Mouse (Mus musculus): ENCODE measurements around the gene Hltf. TPM values are rescaled to one million over a fixed set of nuclear protein-coding genes. Genes with fewer than 3 reads are reported as not detected.
A peak's percentile ranks its signal among the peaks of the same experiment; 100 is the strongest.
"Not testable (repeated sequence)": the region's sequence is repeated elsewhere in the genome, so short reads cannot be mapped to it uniquely, and the experiment has no call there.

The Hltf gene
- polyA plus RNA-seq, 2 experiments from 2014 or later = 64.8 to 79.8 TPM

DNA sequence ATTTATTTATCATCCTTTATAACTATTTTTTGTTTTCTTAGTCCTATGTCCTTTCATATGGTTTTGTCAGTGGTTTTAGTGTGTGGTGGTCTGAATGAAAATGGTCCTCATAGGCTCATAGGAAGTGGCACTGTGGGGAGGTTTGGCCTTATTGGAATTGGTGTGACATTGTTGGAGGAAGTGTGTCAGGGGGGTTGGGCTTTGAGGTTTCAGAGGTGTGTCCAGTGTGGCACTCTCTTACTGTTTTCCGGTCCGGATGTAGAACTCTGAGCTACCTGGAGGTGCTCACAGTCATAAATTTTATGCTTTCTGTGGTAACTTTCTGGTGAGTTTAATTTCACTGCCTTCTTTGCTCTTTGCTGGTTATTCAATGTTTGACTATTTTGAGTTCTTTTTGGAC, 47.2 kb downstream of the Hltf start:
- peak; percentile 95 for ATAC-seq

DNA sequence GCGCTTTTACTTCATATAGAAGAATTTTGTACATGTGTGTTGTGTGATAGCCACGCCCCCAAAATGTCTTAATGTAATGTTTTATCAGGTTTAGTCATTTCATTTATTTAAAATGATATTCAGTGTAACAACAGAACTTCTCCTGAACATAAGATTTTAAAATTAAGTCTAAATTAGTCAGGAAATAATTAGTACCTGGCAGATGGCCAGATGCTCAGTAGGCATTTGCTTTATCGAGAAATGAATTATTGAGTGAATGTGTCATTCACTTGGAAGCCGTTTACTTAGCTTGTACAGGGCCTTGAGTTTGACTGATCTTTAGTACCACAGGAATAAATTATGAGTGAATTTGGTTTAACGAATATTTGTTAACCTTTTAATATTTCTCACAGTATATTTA, 51.3 kb downstream of the Hltf start:
- ATAC-seq = no peak

DNA sequence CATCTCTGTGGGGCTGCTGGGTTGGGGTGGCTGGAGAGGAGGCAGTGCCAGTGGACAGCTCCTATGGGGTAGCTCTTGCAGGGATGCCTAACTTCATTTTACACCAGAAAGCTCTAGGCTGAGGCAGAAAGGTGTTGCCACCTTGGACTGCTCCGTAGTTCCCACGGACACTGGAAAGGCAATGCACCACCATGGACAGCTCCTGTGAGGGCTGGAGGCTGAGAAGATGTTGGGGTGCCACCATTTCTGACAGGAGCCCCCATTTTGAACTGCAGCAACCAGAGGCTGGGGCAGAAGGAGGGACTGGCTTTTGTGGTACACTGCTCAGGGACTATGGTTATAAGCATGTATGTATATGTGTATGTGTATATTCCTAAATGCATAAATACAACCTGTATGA, 54.3 kb downstream of the Hltf start:
- no peak for ATAC-seq

DNA sequence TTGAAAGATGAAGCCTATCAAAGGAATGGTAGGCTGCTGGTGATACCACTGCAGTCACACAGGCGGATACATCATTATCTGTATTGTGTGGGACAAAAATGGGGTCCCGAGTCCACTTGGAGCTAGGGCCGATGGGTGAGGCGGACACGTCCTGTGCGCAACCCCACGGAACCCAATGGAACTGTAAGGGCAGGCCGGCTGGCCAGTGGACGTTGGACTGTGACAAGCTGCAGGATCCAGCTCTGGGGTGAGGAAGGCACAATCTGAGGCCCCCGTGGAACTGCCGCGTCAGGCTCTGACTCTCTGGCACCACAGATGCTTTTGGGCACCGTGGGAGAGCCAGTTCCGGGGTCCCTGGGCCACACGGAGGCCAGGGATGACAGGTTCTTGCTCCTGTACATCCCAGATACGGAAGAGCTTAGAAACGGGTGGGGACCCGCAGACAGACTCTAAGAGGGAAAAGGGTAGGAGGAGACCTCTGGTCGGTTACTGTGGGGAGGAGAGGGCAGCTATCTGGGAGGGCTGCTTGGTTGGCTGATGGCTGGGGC, 61.5 kb downstream of the Hltf start:
- ATAC-seq = no peak

DNA sequence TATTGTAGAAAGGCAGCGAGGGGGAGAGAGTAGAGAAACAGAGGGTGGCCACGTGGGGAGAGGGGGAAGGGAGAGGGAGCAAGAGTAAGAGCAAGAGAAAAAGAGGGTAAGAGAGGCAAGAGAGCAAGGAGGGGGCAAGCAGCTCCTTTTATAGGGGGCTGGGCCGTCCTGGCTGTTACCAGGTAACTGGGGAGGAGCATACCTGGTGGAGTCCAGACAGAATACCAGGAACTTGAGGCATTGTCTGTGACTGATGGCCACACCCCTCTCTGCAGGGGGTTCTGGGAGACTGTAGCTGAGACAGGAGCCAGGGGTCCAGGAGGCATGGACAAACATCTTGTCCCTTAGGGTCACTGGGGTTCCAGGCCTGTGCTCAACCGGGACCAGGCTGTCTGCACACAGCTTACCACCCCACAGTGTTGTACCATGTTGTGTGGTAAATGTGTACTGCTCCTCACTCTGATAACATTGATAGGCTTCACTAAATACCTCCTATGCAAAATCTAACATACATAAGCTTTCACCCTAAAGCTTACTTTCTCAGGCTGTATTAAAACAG, 62.2 kb downstream of the Hltf start:
- ATAC-seq = no peak

DNA sequence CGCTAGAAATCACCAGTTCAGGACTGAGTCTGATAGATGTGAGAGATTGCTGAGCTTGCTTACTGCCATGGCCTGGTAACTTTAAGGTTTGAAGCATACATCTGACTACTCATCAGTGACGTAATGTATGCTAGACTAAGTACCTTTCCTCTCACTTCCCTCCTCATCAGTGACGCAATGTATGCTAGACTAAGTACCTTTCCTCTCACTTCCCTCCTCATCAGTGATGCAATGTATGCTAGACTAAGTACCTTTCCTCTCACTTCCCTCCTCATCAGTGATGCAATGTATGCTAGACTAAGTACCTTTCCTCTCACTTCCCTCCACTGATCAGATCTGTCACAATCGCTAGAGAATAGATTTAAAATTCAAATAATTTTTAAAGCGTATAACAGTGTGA, 64.0 kb downstream of the Hltf start:
- ATAC-seq = not testable (repeated sequence)

DNA sequence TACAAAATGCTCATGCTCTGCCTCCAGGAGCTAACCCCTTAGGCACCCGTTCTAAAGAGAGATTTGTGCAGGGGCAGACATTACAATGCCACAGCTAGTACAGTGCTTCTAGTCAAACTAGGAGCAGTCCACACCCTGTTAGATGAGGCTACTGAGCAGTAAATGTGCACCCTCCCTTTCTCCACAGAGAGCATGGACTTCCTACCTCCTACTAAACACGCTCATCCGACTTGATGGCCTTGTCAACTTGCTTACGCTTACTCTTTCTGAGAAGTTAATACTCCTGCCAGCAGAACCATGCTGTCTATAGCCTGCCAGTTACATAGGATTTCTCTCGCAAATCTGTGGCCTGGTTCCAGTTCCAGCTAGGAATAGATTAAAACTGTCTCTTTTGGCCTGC, 68.0 kb downstream of the Hltf start:
- no peak for ATAC-seq

DNA sequence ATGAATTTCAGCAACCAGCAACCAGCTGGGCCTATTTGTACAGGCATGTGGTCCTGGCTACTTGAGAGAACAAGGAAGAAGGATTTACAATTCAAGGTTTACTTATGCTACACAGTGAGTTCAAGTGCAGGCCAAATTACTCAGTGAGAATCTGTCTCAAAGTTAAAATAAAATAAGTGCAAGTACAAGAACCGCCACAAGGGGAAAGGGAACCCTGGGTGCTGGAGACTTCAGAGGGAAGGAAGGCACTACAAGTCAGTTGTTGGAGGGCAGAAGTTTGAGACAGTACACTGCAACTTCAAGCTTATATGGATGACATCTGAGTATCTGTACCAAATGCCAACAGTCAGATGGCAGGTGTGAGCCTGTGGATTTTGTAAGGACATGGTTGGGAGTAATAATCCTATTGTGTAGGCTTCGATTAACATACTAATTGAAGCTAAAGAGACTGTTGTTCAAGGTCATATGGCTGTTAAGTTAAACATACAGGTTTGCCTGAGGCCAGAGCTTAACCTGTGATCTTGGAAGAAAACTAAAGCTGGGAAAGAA, 69.5 kb downstream of the Hltf start:
- no peak for ATAC-seq

DNA sequence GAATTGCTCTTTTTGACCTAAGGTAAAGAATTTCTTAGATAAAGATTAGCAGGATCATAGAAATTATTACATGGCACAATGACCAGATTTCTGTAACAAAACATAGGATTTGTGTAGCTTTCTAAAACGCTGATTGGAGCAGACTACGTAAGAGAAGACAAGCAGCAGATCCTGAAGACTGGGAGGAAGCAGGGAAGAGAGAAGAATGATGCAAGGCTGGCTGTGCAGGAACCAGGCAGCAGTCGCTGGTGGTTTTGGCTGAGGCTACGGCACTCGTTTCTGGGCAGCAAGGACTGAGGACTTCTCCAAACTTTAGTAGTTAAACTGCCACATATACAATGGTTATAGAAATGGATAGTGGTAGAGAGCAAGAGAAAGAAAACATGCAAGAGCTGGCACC, 71.9 kb downstream of the Hltf start:
- ATAC-seq = no peak

DNA sequence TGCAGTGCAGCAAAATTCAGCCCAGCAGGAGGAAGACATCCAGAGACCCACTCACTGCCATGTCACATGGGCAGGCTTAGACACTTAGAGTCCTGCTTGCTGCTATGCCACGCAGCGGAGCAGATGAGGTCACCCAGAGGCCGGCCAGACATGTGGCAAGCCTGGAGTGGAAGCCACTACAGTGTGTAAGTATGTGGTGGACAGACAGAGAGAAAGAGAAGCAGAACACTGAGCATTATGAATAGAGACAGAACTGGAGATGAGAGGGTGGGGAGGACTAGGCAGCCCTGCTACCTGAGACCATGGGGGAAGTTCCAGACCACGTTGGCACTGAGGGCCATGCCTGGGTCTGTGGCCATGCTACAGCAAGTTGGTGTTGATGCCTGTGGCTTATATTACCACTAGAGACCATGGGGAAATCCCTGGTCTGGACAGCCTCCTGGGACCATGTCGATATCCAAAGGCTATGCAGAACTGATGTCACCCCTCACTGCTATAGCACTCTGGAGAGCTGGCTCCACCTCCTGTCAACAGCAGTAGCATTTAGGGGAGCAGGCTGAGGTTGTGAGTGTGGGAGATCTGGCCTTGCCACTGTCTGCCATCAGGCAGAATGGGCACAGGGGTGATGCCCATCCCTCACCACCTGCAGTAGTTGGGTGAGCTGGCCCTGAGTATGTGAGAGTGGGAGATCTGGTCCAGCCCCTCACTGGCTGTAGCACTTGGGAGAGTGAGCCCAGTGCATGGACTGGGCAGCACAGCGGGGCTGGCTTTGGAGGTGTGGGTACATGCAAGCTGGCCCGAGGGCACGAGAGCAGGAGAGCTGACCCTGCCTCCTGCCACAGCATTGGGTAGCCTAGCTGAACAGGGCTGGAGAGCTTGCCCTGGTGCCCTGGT, 73.1 kb downstream of the Hltf start:
- no peak for ATAC-seq

DNA sequence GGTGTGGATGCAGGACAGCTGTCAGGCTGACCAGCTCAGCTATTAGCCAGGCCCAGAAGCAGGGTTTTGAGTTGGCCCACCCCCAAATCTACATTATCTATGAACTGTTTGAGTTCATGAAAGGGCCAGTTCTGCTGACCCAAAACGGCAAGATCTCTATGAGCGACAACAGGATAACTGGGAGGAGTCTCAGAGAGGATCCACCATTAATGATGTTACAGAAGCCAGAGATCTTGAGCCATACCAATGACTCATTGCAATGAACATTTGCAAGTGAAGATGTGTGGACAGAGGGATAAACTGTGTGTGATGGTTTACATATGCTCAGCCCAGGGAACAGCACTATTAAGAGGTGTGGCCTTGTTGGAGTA, 73.7 kb downstream of the Hltf start:
- no peak for ATAC-seq

DNA sequence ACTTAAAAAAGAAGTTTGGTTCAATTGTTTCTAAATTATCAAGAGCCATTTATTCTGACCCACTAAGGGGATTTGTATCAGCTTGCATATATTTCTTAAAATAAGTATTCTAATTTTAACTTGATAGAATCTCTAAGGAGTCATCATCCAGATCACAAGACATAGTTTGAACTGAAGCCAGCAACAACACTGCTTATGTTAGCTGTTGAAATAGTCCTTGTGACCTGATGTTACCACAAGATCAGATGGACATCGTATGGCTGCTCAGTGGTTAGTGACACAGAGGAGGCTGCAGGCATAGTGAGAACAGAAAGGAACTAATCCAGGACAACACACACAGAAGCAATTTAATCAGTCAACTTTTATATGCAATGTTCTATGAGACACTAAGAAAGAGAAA, 75.1 kb downstream of the Hltf start:
- no peak for ATAC-seq

DNA sequence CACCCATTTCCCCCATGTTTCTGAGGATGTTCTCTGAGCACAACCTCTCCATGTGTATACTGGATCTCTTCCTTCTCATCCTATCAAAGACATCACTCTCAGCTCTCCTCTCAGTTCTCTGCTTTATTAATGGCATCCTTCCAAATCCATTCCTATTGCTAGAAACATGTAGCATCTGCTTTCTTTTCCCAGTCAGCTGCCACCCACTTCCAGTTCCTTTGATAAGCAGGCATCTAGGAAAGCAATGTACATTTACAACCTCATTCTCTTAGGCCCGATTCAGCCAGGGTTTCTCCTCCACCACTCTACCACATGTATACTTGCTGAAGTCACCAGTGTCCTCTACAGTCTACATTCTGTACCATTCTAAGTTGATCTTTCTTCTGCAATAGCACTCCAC, 76.1 kb downstream of the Hltf start:
- no peak for ATAC-seq

DNA sequence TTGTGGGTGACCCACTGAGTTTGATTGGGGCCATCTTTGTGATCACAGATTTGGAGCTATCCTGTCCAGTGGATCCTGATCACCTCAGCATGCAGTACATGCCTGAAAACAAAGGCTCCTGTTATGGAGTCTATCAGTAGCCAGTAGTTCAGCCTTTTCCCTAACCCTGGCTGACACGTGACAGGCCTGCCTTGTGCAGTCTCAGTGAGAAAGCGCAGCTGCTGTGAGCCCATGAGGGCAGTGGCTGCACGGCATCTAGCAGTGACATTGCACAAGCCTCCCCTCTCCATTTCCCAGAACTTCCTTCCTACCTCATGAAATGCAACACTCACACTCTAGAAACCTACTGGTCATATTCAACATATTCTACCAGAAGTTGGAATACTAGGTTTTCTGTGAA, 76.9 kb downstream of the Hltf start:
- no peak for ATAC-seq

DNA sequence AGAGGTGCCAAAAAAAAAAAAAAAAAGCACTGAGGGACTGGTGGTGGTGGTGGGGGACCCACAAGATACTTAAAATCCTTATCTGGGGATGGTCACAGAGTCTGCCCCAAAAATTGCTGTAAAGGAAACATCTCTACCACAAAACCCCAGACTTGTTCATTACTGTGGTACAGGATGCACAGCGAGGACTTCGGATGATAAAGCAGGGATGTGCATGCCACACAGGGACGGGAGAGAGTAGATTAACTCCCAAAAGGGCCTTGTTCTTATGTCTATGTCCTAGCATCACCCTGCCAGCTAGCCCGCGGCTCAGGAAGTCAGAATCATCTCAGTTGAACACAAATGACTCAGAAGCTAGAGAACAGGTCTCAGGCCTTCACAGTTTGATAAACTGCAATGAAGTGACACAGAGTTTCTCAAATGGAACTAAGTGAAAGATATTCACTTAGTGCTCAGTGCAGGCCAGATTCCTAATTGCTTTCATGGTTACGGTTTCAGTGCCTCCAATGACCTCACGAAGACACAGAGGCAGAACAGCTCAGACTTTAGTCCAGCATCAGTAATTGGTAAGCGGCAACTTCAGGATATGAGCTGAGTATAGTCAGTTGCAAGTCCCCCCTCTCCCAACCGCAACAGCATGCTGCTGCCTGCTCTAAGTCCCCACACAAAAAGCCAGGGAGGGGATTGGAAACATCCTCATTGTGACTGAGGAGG, 79.4 kb downstream of the Hltf start:
- ATAC-seq = no peak

DNA sequence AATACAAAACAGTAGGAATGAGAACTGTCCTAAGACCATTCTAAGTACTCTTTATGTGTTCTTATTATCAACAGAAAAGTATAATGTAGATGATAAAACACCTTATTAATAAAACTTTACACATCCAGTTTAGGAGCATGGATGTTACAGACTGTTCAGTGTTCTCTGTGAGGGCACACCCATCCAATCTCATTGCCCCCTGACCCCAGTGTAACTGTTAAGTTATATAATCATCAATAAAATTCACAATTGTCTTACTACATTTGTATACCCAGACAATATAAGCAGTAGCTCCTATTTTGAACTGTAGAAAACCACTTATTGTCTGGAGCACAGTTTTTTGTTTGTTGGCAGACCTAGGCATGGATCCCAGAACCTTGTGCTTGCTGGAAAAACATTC, 83.6 kb downstream of the Hltf start:
- no peak for ATAC-seq

DNA sequence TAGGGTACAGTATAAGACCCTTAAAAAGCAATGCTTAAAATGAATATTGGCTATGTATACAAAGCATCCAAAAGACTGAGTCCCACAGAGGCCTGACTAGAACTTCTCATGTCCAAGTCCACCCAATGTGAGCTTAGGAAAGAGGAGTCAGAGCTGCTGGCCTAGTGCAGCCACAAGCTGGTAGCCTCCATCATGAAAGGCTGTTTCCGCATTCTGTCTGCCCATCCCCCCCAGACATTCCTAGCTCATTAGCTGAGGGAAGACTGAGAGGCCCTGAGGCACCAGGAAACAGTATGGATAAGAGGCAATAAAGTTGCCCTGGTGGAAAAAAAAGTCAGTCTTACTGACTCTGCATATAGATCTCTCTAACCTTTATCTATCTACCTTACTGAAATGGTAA, 84.1 kb downstream of the Hltf start:
- no peak for ATAC-seq

DNA sequence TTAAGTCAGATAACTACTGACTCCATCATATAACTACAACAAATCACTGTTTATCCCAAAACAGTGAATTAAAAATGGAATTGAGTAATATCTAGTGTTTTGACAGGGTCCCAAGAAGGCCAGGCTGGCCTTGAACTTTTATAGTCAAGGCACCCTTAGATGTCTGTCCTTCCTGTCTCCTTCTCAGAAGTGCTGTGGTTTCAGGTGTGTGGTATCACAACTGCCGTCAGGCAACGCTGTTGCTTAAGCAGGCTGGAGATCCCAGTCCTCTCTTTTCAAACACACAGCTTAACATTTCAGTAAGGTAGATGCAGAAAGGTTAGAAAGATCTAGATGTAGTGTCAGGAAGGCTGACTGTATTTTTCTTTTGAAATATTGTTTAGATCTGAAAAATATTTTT, 84.5 kb downstream of the Hltf start:
- ATAC-seq = no peak

DNA sequence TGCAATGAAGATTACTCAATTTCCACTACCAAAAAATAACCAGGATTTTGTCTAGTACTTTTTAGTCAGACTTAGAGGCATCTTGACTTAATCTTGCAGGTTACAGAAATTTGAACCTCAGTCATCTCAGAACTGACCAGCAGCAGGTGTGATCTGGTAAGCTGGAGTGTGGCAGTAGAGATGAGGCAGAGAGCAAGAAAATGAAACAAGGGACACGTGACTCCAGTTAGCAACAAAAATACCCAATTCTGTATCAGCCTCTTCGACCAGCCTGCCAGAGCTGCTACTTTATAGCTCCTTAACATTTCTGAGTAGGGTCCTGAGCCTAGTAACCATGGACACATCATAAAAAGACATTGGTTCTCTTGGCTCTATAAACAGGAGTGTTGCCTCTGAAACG, 85.0 kb downstream of the Hltf start:
- no peak for ATAC-seq

DNA sequence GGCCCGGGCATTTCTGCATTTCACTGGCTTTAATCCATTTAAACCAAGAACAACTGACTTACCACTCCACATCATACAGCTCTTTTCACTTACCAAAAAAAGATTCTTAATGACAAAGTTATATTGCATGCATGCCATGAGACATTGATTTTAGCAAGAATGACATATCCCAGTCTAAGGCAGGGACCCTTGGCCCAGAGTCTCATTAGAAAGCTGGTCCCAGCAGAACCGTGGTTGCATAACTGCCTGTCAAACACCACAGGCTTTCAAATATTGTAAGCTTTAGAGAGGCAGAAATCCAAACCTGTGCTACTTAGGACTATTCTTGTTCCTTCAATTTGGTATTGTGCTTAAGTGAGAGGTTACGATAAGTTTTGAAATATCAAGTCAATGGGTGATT, 86.1 kb downstream of the Hltf start:
- ATAC-seq = no peak

DNA sequence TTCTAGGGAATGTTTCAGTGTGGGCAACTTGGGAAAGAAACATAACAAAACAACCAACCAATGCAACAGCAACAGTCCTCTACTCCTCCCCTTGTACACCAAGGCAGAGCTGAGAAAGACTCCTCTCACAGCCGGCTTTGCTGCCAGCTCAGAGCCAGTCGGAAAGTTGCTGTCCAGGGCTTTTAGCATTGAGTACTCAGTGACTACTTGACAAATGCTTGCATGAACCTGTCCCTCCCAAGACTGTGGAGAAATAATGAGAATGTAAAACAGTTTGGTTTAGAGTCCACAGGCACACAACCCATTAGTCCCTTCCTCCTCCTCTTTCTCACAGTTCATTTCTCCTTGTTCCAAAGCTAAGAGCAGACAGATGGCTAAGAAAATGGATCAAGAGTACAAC, 86.8 kb downstream of the Hltf start:
- no peak for ATAC-seq

DNA sequence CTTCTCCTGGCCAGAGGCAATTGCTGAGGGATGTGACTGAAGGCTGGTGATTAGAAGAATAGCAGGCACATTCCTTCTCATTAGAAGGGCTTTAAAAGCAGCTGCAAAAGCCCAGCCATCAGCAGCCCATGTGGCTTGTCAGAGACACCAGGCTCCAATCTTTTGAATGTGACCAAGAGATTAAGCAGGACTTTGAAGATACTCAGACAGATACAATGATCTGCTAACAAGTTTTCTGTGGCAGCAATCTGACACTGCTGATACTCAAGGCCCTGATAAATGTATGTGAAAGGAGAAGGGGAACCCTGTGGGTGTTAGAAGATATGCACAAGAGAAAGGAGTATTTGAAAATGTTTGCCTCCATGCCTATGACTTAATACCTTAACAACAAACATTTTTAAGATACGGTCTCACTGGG, 88.1 kb downstream of the Hltf start:
- no peak for ATAC-seq

DNA sequence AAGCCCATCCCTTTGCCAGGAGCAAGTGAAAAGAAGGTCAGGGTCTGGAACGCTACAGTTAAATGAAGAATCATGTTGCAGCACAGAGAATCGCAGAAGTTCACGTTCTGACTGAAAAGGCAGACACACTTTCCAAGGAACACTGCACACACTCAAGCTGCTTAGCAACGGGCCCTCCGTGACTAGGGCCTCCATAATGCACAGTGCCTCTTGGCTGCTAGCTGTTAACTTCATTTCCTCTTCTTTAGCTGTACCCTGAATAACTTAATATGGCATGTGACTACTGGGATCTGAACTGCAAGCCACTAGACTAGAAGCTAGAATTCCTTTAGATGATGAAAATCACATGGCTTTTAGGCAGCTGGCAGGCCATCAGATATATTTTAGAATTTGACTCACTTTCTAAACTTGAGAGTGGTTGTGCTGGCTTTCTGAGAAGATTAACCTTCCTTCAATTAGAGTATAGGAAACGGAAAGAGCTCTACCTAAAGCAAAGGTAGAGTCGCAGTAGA, 89.3 kb downstream of the Hltf start:
- ATAC-seq = no peak

Data from activated CD4-positive, CD25-positive, alpha-beta regulatory T cell, adult 4 months (primary cell).